Mouse (Mus musculus): Measurements from ENCODE around the gene Lima1. TPM values are rescaled to one million over a fixed set of nuclear protein-coding genes. Genes with fewer than 3 reads are reported as not detected.

The Lima1 gene
- polyA plus RNA-seq, 2 experiments from 2014 or later, result 3.0 to 3.6 TPM

GRCm38 (mm10) chr15:99866450-99867221 is 8.6 kb downstream of the Lima1 start:
- no peak for ATAC-seq

DNA sequence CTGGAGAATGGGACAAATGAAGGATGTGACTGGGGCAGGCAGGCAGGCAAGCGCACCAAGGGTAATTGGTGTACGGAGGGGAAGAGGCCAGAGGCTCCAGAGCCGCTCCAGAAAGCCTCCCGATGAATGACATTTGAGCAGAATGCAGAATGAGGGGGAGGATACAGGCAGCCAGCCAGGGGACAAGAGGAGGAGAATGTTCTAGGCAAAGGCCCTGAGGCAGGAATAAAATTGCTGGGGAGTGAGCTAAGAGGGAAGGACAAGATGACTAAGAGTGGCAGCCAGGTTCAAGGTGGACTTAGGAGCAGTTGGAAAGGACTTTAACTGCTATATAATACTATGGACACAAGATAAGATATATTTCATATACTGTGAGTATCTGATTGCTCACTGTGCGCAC is 9.3 kb downstream of the Lima1 start:
- no peak for ATAC-seq

GRCm38 (mm10) chr15:99865494-99865941 is 9.7 kb downstream of the Lima1 start:
- no peak for ATAC-seq

DNA sequence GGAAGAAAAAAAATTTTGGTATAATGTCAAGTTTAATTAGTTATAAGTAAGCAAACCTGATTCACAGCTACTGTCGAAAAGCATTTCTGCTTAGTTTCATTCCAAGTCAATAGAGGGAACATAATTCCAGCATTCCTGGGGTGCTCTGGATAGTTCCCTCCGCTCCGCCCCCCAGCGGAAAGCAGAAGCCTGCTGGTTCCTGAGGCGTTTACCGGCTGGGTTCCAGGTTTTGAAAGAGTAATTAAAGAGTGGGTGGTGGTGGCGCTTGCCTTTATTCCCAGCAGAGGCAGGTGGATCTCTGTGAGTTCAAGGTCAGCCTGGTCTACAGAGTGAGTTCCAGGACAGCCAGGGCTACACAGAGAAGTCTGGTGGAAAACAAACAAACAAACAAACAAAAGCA is 10.2 kb downstream of the Lima1 start:
- no peak for ATAC-seq

GRCm38 (mm10) chr15:99863786-99864185 is 11.5 kb downstream of the Lima1 start:
- no peak for ATAC-seq

DNA sequence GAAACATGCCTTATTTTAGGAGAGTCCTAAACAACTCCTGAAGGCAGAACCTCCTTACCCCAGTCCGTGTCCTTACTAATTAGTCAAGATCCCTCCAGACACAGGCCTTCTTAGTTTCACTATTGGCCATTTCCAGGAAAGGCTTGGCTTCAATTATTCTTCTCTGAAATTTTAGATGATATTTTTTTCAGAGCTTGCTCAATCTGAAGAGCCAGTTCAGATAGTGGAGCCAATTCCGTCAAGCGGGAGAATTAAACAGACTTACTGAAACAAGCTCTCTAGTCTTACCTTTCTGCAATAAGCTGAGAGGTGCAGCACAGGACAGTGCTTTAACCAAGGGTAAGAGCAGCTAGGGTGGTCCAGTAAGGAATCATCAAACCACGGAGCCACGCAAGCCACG is 11.9 kb downstream of the Lima1 start:
- ATAC-seq, result no peak

DNA sequence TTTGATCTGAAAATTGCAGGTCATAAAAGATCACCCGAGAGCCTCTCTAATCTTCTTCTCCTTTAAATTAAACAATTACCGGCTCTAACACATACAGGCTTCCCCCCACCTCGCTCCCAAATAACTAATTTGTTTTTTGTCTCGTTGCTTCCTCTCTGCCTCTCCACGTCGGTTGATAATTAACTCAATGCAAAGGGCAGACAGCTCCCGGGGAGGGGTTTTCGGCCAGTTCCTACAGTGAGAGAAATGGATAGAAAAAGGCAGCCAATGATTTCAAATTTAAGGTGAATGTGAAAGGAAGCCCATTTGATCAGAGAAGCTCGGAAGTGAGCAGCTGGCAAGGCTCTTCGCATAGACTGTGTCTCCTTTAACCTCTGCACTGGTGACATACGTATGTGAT is 12.8 kb downstream of the Lima1 start:
- no peak for ATAC-seq

DNA sequence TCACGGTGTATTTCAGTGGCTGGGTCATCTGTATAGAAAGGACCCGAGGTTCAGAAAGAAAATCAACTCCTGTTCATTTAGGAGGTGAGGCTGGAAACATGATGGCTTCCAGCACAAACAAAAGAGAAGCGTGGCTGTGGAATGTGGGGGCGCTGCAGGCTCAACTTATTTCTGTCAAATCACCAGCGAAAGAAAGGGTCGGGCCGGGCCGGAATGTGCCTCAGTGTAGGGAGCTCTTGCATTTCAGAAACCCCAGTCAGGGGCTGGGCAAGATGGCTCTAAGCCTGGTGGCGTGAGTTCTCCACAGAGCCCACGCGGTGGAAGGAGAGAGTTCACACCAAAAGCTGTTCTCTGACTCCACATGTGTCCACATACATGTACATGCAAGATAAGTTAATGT is 13.3 kb downstream of the Lima1 start:
- ATAC-seq, result no peak

- ATAC-seq, result no peak
These were observed 13.7 kb downstream of the Lima1 start for GRCm38 (mm10) chr15:99861536-99861935.

GRCm38 (mm10) chr15:99859644-99860392 is 15.4 kb downstream of the Lima1 start:
- no peak for ATAC-seq

DNA sequence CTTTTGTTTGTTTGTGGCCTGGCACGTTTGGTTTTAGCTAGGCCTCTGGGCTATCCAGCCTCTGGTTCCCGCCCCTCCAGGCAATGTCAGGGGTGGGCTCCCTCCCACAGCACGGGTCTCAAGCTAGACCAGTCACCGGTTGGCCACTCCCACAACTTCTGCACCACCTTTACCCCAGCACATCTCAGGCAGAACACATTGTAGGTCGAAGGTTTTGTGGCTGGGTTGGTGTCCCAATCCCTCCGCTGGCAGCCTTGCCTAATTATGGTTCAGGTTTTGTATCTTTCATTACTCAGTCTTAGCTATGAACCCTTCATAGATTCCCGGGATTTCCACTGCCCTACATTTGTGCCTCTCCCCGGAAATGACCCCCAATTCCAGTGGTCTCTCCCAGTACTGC is 17.8 kb downstream of the Lima1 start:
- no peak for ATAC-seq

DNA sequence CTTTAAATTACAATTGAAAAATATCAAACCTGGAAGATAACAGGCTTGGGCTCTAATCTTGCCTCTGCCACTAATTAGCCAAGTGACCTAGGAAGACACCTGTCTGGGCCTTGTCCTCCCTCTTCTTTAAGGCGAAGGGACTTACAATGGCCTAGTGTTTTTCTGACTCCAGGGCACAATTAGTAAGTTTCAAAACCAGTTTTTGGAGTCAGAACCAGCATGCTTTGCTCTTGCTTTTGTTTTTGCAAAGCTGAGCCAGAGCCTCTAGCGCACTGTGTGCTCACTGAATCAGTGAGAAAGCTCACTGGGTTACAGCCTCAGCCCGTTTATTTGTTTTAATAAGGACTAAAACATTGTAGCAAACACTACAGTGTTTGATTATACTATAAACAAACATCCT is 20.1 kb downstream of the Lima1 start:
- no peak for ATAC-seq

GRCm38 (mm10) chr15:99852606-99853237 is 22.5 kb downstream of the Lima1 start:
- ATAC-seq, result no peak

- ATAC-seq, result no peak
These were observed 25.0 kb downstream of the Lima1 start for GRCm38 (mm10) chr15:99850265-99850664.

DNA sequence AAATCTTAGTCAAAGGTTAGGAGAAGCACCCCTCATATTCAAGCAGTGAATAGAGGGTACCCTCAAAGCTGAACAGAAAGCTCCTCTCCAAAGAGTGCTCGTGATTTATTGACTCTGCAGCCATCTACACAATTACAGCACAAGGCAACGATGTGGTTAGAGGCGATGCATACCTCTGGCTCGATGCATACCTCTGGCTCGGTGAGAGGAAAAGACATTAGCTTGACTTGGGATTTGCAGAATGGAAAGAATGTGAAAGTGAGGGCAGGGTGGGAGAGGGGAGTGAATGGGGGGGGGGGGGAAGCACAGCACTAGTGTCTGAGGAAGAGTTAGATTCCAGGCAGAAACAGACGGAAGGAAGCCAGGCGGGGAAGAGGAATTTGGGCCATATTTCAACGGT is 27.3 kb downstream of the Lima1 start:
- no peak for ATAC-seq

GRCm38 (mm10) chr15:99847207-99847881 is 27.9 kb downstream of the Lima1 start:
- no peak for ATAC-seq

- no peak for ATAC-seq
These were observed 28.6 kb downstream of the Lima1 start for GRCm38 (mm10) chr15:99846633-99847032.

DNA sequence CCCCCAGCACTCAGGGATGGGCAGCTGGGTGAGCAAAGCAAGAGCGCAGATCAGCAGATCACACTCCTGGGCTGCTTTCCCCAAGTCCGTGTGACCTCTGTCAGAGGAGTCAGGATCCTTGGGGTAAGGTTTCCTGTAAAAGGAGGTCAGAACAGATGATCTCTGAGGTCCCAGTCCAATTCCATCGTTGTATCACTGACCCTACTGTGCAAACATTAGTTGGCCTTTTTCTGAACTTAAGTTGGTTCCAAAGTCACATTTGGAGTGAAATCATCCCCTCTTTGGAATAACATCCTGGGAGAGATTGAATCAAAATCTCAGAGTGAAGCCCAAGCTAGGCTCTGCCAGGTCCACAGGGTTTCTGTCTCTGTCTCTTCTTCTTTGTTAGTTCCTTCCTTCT is 31.4 kb downstream of the Lima1 start:
- no peak for ATAC-seq

- no peak for ATAC-seq
These were observed 35.3 kb downstream of the Lima1 start for GRCm38 (mm10) chr15:99839910-99840309.

- no peak for ATAC-seq
These were observed 36.0 kb downstream of the Lima1 start for GRCm38 (mm10) chr15:99839165-99839840.

DNA sequence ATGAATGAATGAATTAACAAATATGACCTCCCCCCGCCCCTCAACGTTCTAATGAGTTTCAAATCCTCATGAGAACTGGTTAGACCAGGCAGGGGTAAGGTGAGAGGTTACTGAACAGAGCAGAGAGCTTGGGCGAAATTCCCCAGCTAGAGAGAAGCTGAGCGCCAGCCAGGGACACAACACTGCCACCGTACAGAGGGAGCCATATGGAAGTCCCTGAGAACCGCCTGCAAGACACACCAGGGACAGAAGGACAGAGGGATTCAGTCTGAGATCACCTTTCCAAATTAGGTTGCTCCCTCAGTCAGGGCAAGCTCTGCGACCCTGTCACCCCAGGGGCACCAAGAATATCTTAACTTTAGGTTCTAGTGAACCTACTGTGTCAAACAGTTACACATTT is 37.7 kb downstream of the Lima1 start:
- ATAC-seq, result no peak

DNA sequence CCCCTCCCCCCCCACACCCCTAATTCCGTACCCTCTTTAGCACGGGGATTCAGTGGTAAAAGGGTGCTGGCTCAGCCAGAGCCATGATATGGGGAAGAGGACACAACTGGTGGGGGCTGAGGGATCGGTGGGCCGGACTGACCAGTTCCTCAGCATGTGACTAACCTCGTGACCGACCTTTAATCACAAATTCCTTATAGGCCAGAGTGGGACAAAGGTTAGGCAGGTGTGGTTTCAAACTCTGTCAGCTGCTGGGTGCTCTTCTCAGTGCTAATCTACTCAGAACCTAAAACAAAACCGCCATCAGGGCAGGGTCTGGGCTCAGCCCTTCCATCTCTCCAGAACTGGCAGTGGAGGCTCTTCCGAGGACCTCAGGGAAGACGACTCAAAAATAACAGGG is 40.1 kb downstream of the Lima1 start:
- no peak for ATAC-seq

- ATAC-seq, result no peak
These were observed 40.6 kb downstream of the Lima1 start for GRCm38 (mm10) chr15:99834681-99835080.

Measured in CD4-positive, CD25-positive, alpha-beta regulatory T cell, adult 4 months (primary cell).